Mouse (Mus musculus) limb, embryonic 14.5 days (tissue): ENCODE data around the gene Suclg1. TPM values are rescaled to one million over a fixed set of nuclear protein-coding genes. Genes with fewer than 3 reads are reported as not detected.

Source experiments
- ATAC-seq: fragments of 200-750 bp; cut with Nextera tagmentation; 2 replicates; pipeline ENCODE4 v1.8.0; 2017; ENCODE audit warnings: low read depth, moderate number of reproducible peaks, moderate TSS enrichment; ENCODE audit not compliant: low FRiP score
- DNase-seq: peaks from one replicate; pipeline ENCODE4 v3.0.0-alpha.2; 2015; ENCODE audit warnings: low spot score
- H3K27ac ChIP-seq: fragments of 300-500 bp; sonication (generic); replicated peaks from 2 replicates; pipeline ENCODE4 v1.5.1; 2014; ENCODE audit warnings: low read depth, mild to moderate bottlenecking, low read length, moderate library complexity, mixed read lengths
- H3K27me3 ChIP-seq: fragments of 300-500 bp; sonication (generic); 2 replicates; pipeline ENCODE4 v1.6.1; 2014; ENCODE audit warnings: low read length, mixed read lengths; ENCODE audit not compliant: control insufficient read depth, insufficient read depth
- H3K36me3 ChIP-seq: fragments of 300-500 bp; sonication (generic); 2 replicates; pipeline ENCODE4 v1.6.1; 2014; ENCODE audit warnings: mild to moderate bottlenecking, low read length, moderate library complexity, mixed read lengths; ENCODE audit not compliant: control insufficient read depth, insufficient read depth
- H3K4me1 ChIP-seq: fragments of 300-500 bp; sonication (generic); 2 replicates; pipeline ENCODE4 v1.6.1; 2014; ENCODE audit warnings: antibody characterized with exemption, low read length, mixed read lengths; ENCODE audit not compliant: control insufficient read depth, insufficient read depth
- H3K4me2 ChIP-seq: fragments of 300-500 bp; sonication (generic); replicated peaks from 2 replicates; pipeline ENCODE4 v1.6.1; 2014; ENCODE audit warnings: low read depth, mild to moderate bottlenecking, low read length, moderate library complexity; ENCODE audit not compliant: severe bottlenecking
- H3K4me3 ChIP-seq: fragments of 300-500 bp; sonication (generic); replicated peaks from 2 replicates; pipeline ENCODE4 v1.5.1; 2014; ENCODE audit warnings: low read length
- H3K9ac ChIP-seq: fragments of 300-500 bp; sonication (generic); 2 replicates; pipeline ENCODE4 v1.6.1; 2014; ENCODE audit warnings: mild to moderate bottlenecking, low read depth, low read length, moderate library complexity; ENCODE audit not compliant: severe bottlenecking
- H3K9me3 ChIP-seq: fragments of 300-500 bp; sonication (generic); 2 replicates; pipeline ENCODE4 v1.6.1; 2016; ENCODE audit warnings: low read length; ENCODE audit not compliant: control insufficient read depth
- POLR2A ChIP-seq: fragments of 200-500 bp; IDR thresholded peaks from 2 replicates; pipeline ENCODE4 v1.8.0; 2012; ENCODE audit warnings: inconsistent platforms, mild to moderate bottlenecking, moderate library complexity, borderline replicate concordance; ENCODE audit not compliant: insufficient read depth, insufficient read length; ENCODE audit errors: extremely low read depth
- WGBS: fragments of 180-500 bp; shearing (Covaris S2); extraction: QIAGEN DNeasy Blood & Tissue Kit; methylation state at CpG from one replicate; pipeline ENCODE4 v1.1.7; 2014; 5-methylcytosine and 5-hydroxymethylcytosine counted together
- polyA plus RNA-seq, 2 experiments: library from polyadenylated mRNA; depleted of rRNA in 1 of 2; stranded (reverse) in 1 of 2; unstranded in 1 of 2; fragments of >200 nt; fragmentation: Nextera tagmentation in 1 of 2; extraction: Ambion mirVana in 1 of 2; gene quantifications; 2 replicates each; pipeline versions ENCODE4 v1.2.1 to v1.2.3; 2012 to 2014

The Suclg1 gene
- polyA plus RNA-seq, 2 experiments: 110 to 162 TPM

DNA sequence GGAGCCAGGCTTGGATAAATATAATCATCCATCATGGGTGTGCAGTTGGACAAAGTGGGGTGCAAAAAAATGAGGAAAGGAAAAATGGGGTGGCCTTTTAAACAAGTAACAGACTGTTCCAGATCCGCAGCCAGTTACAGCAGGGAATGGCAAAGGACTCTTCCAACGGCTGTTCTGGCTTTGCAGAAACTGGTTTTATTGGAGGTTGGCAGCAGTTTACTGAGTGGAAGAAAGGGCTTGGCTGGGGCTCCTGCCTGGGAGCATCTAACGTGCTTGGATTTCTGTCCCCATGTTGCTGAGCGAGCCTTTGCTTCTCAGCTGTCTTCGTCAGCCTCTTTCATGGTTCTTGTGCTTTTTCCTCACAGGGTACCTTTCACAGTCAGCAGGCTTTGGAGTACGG is 11.9 kb downstream of the Suclg1 start:
- H3K27ac ChIP-seq: no peak overlapping the region
- H3K36me3 ChIP-seq: peaks cover 71% of the 10 kb centered on the region
- H3K9me3 ChIP-seq: no peaks in the 10 kb centered on the region
- no peak for DNase-seq
- H3K4me2 ChIP-seq: no peak overlapping the region
- no peaks in the 10 kb centered on the region for H3K27me3 ChIP-seq
- ATAC-seq: no peak
- no peaks in the 10 kb centered on the region; the same call in 1 of the 2 replicates for H3K4me1 ChIP-seq
- 76% methylated on average over 6 of the region's 6 CpGs for WGBS
- H3K4me3 ChIP-seq: no peak overlapping the region
- TF ChIP-seq POLR2A: no peak
- no peak overlapping the region for H3K9ac ChIP-seq

DNA sequence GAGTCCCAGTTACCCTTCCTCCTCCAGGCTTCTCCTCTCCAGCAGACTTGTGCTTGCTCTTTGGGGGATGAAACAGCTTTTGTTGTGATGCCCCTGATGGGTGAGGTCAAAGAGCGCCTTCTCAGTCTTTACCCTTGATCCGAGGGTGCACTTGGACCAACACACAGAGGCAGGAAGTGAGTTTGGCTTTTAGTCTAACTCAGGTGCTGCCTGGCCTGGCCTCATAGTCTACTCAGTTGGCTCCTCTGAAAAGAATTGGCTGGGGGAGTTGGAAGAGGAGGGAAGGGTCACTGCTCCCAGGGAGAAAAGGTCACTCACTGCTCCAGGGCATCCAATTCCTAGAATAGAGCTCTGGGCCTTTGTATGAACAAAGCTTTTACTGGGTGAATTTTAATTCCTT is 16.6 kb downstream of the Suclg1 start:
- H3K4me3 ChIP-seq: no peak overlapping the region
- H3K27ac ChIP-seq: no peak overlapping the region
- no peak for TF ChIP-seq POLR2A
- H3K4me1 ChIP-seq: no peaks in the 10 kb centered on the region
- no peaks in the 10 kb centered on the region for H3K27me3 ChIP-seq
- no peak overlapping the region for H3K9ac ChIP-seq
- WGBS: 67% methylated on average over 2 of the region's 2 CpGs
- H3K4me2 ChIP-seq: no peak overlapping the region
- ATAC-seq: no peak
- no peaks in the 10 kb centered on the region for H3K9me3 ChIP-seq
- DNase-seq: no peak
- H3K36me3 ChIP-seq: peaks cover 69% of the 10 kb centered on the region

- 93% methylated on average over 8 of the region's 8 CpGs for WGBS
- no peak for DNase-seq
- no peak for TF ChIP-seq POLR2A
Measured at GRCm38 (mm10) chr6:73267738-73268311, 19.6 kb downstream of the Suclg1 start.

DNA sequence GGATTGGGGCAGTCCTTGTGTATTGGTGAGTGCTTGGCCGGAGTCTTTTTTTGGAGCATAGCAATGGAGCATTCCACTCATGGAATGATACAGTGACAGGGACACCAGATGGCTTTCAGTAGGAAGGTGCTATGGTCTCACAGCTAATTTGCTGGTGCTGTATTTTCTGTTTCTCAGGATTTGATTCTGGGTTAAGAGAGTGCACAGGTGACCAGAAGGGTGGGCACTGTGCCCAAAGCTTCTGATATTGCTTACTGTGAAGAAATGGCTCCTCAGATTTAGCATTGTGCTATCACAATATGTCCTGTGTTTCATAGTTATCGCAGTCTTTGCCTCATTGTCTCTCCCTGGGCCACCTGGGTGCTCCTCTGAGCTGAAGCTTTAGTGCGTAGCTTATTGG is 21.2 kb downstream of the Suclg1 start:
- Histone ChIP-seq H3K36me3 (peaks cover 77% of the 10 kb centered on the region), H3K4me2 (no peak overlapping the region), H3K27ac (no peak overlapping the region), H3K9ac (no peak overlapping the region), H3K4me1 (no peaks in the 10 kb centered on the region), H3K9me3 (no peaks in the 10 kb centered on the region), H3K27me3 (no peaks in the 10 kb centered on the region), H3K4me3 (no peak overlapping the region)
- no peak for DNase-seq
- no peak for ATAC-seq
- no peak for TF ChIP-seq POLR2A
- 97% methylated on average over 3 of the region's 3 CpGs for WGBS

More at GRCm38 (mm10) chr6:73267738-73268311, 19.6 kb downstream of the Suclg1 start:
- ATAC-seq: no peak
- H3K4me2 ChIP-seq: no peak overlapping the region
- no peak overlapping the region for H3K9ac ChIP-seq
- no peak overlapping the region for H3K4me3 ChIP-seq
- no peaks in the 10 kb centered on the region for H3K9me3 ChIP-seq
- no peak overlapping the region for H3K27ac ChIP-seq
- peaks cover 79% of the 10 kb centered on the region for H3K36me3 ChIP-seq
- no peaks in the 10 kb centered on the region for H3K27me3 ChIP-seq
- H3K4me1 ChIP-seq: no peaks in the 10 kb centered on the region

DNA sequence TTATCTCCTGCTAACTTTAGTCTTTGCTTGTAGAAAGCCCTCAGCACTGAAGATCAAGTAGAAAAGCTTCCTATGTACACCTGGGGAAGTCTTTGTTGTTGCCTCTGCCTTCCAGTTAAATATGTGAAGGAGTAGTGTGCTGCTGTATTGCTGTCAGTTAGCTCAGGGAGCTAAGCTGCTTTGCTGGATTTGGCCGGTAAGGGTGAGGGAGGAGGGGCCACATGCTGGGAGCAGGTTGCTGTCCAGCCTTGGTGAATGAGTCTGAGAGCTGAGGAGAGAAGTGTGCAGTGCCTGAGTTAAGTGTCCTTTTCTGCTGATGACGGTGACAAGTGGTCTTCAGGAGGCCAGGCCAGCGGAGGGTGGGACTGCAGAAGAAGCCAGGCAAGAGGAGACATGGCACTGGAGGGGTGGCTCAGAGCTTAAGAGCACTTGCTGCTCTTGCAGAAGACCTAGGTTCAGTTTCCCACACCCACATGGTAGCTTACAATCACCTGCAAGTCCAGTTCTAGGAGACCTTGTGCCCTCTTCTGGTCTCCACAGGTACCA is 23.4 kb downstream of the Suclg1 start:
- Histone ChIP-seq H3K4me2 (no peak overlapping the region), H3K36me3 (peaks cover 78% of the 10 kb centered on the region), H3K9me3 (no peaks in the 10 kb centered on the region), H3K27me3 (no peaks in the 10 kb centered on the region), H3K9ac (no peak overlapping the region), H3K27ac (no peak overlapping the region), H3K4me3 (no peak overlapping the region), H3K4me1 (no peaks in the 10 kb centered on the region)
- TF ChIP-seq POLR2A: no peak
- ATAC-seq (no peak), DNase-seq (no peak)
- WGBS: 88% methylated on average over 3 of the region's 3 CpGs
